Mouse (Mus musculus): Measurements from ENCODE around the gene Yy1. TPM values are rescaled to one million over a fixed set of nuclear protein-coding genes. Genes with fewer than 3 reads are reported as not detected.
A peak's percentile ranks its signal among the peaks of the same experiment; 100 is the strongest.

Gene Yy1
- polyA plus RNA-seq, 1 experiment, result 22.1 TPM

DNA sequence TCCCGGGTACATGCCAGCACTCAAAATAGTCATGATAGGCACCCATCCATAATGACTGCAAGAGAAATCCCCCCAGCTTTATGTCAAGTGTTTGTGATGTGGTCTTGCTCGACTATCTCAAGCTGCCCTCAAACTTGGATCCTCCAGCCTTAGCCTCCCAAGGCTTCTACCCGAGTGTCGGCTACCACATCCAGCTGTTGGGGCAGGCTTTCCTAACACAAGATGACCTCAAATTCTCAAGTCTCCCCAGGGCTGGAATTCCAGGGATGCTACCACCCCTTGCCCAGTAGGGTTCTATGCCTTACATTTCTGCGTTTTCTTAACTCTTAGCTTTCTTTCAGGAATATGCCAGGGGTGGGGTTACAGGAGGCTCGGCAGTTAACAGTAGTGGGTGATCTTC is 37.6 kb downstream of the Yy1 start:
- Histone ChIP-seq H3K4me3 (ENCODE audit: insufficient read depth, low read length) (no peak overlapping the region), H3K27ac (ENCODE audit: insufficient read depth, low read length) (no peak overlapping the region)

GRCm38 (mm10) chr12:108831966-108832643 is 39.3 kb downstream of the Yy1 start:
- no peak overlapping the region for H3K4me3 ChIP-seq (ENCODE audit: insufficient read depth, low read length)
- no peak for TF ChIP-seq CTCF (IDR thresholded peaks at IDR 0.05; ENCODE audit: extremely low read depth, insufficient read depth, low read length)
- no peak for TF ChIP-seq POLR2A (IDR thresholded peaks at IDR 0.05; ENCODE audit: extremely low read depth, insufficient read depth, low read length)
- H3K4me1 ChIP-seq (ENCODE audit: control insufficient read depth, insufficient read depth, low read length), result peaks cover 19% of the 10 kb centered on the region
- H3K27ac ChIP-seq (ENCODE audit: insufficient read depth, low read length), result no peak overlapping the region

More for the DNA sequence above, 37.6 kb downstream of the Yy1 start:
- TF ChIP-seq POLR2A (IDR thresholded peaks at IDR 0.05; ENCODE audit: extremely low read depth, insufficient read depth, low read length) (no peak), CTCF (IDR thresholded peaks at IDR 0.05; ENCODE audit: extremely low read depth, insufficient read depth, low read length) (no peak)
- H3K4me1 ChIP-seq (ENCODE audit: control insufficient read depth, insufficient read depth, low read length), result peaks cover 15% of the 10 kb centered on the region

- Histone ChIP-seq H3K4me3 (ENCODE audit: insufficient read depth, low read length) (no peak overlapping the region), H3K4me1 (ENCODE audit: control insufficient read depth, insufficient read depth, low read length) (peaks cover 26% of the 10 kb centered on the region), H3K27ac (ENCODE audit: insufficient read depth, low read length) (peak overlapping the region; percentile 58; the same call in 1 of the 2 replicates)
- no peak for TF ChIP-seq CTCF (IDR thresholded peaks at IDR 0.05; ENCODE audit: extremely low read depth, insufficient read depth, low read length)
- TF ChIP-seq POLR2A (IDR thresholded peaks at IDR 0.05; ENCODE audit: extremely low read depth, insufficient read depth, low read length), result no peak
These were observed 40.1 kb downstream of the Yy1 start for GRCm38 (mm10) chr12:108832851-108833250.

DNA sequence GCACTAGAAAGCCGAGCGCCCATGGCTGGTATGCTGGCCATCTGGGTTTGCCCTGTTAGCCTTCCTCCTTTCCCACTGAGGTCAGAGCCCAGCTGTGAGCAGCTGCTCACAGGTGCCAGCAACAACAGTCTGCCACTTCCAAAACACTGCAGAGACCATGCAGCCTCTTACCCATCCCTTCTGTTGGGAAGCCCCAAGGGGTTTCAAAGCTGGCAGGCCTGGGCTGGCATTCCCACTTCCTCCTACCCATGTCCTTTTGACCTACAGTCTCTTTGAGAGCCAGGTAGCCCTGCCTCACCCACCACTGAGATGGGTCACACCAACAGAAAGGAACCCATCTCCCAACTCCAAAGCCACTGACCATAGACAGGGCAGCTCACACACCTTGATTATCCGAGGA is 40.6 kb downstream of the Yy1 start:
- Histone ChIP-seq H3K4me1 (ENCODE audit: control insufficient read depth, insufficient read depth, low read length) (peaks cover 26% of the 10 kb centered on the region), H3K27ac (ENCODE audit: insufficient read depth, low read length) (peak overlapping the region; percentile 58; the same call in 1 of the 2 replicates), H3K4me3 (ENCODE audit: insufficient read depth, low read length) (no peak overlapping the region)
- TF ChIP-seq POLR2A (IDR thresholded peaks at IDR 0.05; ENCODE audit: extremely low read depth, insufficient read depth, low read length) (no peak), CTCF (IDR thresholded peaks at IDR 0.05; ENCODE audit: extremely low read depth, insufficient read depth, low read length) (no peak)

GRCm38 (mm10) chr12:108834337-108834736 is 41.6 kb downstream of the Yy1 start:
- peaks cover 26% of the 10 kb centered on the region for H3K4me1 ChIP-seq (ENCODE audit: control insufficient read depth, insufficient read depth, low read length)
- H3K27ac ChIP-seq (ENCODE audit: insufficient read depth, low read length), result no peak overlapping the region
- no peak for TF ChIP-seq POLR2A (IDR thresholded peaks at IDR 0.05; ENCODE audit: extremely low read depth, insufficient read depth, low read length)
- no peak for TF ChIP-seq CTCF (IDR thresholded peaks at IDR 0.05; ENCODE audit: extremely low read depth, insufficient read depth, low read length)
- no peak overlapping the region; the same call in 1 of the 2 replicates for H3K4me3 ChIP-seq (ENCODE audit: insufficient read depth, low read length)

DNA sequence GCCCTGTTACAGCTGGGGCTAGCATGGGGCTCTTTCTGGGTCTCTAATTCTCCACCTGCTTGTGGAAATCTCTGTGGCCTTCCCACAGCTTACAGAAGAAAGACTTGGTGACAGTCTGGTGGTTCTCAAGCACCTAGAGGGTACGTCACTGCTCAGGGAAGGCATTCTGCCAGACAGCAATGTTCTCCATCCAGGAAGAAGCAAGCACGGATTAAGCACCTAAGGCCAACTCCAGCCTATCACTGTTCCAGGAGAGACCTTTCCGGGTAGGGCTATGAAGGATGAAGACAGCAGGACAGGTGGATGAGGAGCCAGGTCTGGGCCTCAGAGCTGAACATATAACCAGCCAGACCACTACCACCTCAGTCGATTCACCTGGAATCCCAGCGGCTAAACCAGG is 42.0 kb downstream of the Yy1 start:
- TF ChIP-seq POLR2A (IDR thresholded peaks at IDR 0.05; ENCODE audit: extremely low read depth, insufficient read depth, low read length), result no peak
- no peak for TF ChIP-seq CTCF (IDR thresholded peaks at IDR 0.05; ENCODE audit: extremely low read depth, insufficient read depth, low read length)
- H3K4me3 ChIP-seq (ENCODE audit: insufficient read depth, low read length), result peak overlapping the region; percentile 61
- peaks cover 26% of the 10 kb centered on the region for H3K4me1 ChIP-seq (ENCODE audit: control insufficient read depth, insufficient read depth, low read length)
- H3K27ac ChIP-seq (ENCODE audit: insufficient read depth, low read length), result no peak overlapping the region

GRCm38 (mm10) chr12:108835208-108835839 is 42.6 kb downstream of the Yy1 start:
- TF ChIP-seq POLR2A (IDR thresholded peaks at IDR 0.05; ENCODE audit: extremely low read depth, insufficient read depth, low read length) (no peak), CTCF (IDR thresholded peaks at IDR 0.05; ENCODE audit: extremely low read depth, insufficient read depth, low read length) (no peak)
- Histone ChIP-seq H3K27ac (ENCODE audit: insufficient read depth, low read length) (peak overlapping the region; percentile 52), H3K4me3 (ENCODE audit: insufficient read depth, low read length) (peak overlapping the region; percentile 61), H3K4me1 (ENCODE audit: control insufficient read depth, insufficient read depth, low read length) (peaks cover 26% of the 10 kb centered on the region)

DNA sequence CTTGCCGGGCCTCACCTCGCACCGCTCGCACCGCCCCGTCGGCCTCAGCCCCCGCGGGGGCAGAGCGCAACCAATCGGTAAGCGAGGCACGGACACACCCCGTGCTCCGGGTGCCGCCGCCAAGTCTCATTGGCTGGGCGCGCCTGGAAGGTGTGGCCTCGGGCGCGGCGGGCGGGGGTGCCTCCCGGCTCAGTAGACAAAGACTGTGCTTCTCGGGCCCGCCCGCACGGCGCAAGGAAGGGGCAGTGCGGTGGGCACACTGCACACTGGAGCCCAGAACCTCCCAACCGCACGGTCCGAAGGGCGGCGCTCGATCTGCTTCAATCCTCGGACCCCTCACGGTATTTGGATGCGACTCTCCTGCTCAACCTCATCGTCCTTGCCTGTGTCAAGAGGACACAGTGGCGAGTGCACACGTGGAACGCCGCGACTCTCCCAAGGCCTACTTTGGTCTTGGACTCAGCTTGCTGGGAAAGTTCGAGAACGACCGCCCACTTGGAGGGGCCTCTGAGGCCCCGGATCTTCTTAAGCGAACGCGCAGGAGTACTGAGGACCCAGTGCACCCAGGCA is 43.2 kb downstream of the Yy1 start, which contains the start of the genes Slc25a29 and Slc25a47:
Gene Slc25a29 (minus strand): TSS at position 44 of the 570 bp plus-strand sequence.
Gene Slc25a47 (plus strand): TSS at position 207 of the 570 bp plus-strand sequence.
- Histone ChIP-seq H3K4me3 (ENCODE audit: insufficient read depth, low read length) (peak within 1 kb of the TSS; percentile 61), H3K4me1 (ENCODE audit: control insufficient read depth, insufficient read depth, low read length) (peaks cover 25% of the 10 kb centered on the region), H3K27ac (ENCODE audit: insufficient read depth, low read length) (peak within 1 kb of the TSS; percentile 52)
- TF ChIP-seq CTCF (IDR thresholded peaks at IDR 0.05; ENCODE audit: extremely low read depth, insufficient read depth, low read length) (no peak), POLR2A (IDR thresholded peaks at IDR 0.05; ENCODE audit: extremely low read depth, insufficient read depth, low read length) (peak; percentile 47)

- Histone ChIP-seq H3K4me3 (ENCODE audit: insufficient read depth, low read length) (peak overlapping the region; percentile 61), H3K27ac (ENCODE audit: insufficient read depth, low read length) (no peak overlapping the region), H3K4me1 (ENCODE audit: control insufficient read depth, insufficient read depth, low read length) (peaks cover 25% of the 10 kb centered on the region)
- TF ChIP-seq CTCF (IDR thresholded peaks at IDR 0.05; ENCODE audit: extremely low read depth, insufficient read depth, low read length), result no peak
- TF ChIP-seq POLR2A (IDR thresholded peaks at IDR 0.05; ENCODE audit: extremely low read depth, insufficient read depth, low read length), result no peak
These were observed 43.9 kb downstream of the Yy1 start for GRCm38 (mm10) chr12:108836722-108837121.

All from cortical plate, adult 2 months (tissue).